Mouse (Mus musculus) adrenal gland, adult (tissue): ENCODE results near the gene Nt5c2.

Experiments used
- DNase-seq, 2 experiments: peaks; one replicate each; pipeline ENCODE4 v3.0.0; 2022 to 2023; ENCODE audit warnings: low spot score in 1 of 2; ENCODE audit not compliant: inconsistent age in 2 of 2

Nt5c2 gene

DNA sequence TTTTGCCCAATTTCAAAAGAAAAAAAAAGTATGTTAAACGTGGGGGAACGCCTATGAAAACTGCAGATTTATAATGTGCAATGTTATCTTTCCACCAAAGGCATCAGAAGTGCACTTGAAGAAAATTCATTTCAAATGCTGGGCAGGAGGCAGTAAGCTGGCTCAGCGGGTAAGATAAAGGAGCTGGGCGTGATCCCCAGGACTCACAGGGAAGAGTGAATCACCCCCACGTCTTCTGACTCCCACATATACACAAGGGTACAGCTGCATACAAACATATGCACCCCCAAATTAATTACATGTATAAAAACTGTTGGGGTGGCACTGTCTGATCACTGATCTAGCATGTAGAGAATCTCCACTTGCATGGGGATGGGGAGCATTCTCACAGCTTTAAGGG is 82.3 kb downstream of the Nt5c2 start:
- no peak for DNase-seq

- DNase-seq, result no peak
These were observed 84.9 kb downstream of the Nt5c2 start for GRCm38 (mm10) chr19:46930026-46930425.

DNA sequence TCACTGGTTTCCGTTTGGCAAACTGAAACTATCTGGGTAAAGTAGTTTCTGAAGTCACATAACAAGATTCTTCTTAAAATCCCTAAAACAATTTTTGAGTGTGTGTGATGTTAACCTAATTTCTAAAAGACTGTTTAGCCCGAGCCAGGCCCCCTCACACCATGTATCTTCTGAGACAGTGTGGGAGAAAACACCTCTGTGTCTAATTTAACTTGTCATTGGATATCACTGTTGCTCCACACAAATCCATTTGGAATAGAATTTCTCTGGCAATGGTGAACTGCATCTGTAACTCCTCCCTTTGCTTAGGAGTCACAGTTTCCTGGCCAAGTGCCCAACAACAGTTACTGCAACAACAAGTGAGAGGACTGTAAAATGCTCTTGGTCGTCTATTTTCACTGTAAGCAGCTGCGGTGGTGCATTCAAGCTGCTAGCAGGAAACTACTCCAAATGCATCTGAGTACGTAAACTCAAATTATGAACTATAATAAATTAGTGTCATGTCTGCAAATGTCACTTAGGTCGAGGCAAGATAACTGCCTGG is 85.8 kb downstream of the Nt5c2 start:
- DNase-seq, result peak; percentile 86 to 97

GRCm38 (mm10) chr19:46928136-46928535 is 86.8 kb downstream of the Nt5c2 start:
- peak in 1 of 2 experiments; percentile 74 for DNase-seq

DNA sequence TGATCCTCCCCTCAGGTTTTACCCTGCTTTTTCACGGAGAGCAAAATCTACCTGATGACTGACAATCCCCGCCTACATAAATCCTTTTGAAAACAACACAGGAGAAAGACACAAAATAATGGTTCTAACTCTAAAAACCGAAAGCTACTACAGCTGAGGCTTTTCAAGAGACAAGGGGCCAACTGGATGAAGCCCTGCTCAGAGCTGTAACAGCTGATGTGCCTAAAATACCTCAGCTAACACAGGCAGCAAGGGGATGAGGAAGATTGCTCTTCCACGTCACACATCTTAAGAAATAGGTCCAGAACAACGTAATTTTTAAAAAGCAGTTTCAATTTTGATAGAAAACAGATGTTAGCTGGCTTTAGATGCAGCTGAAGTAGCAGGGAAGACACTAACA is 88.0 kb downstream of the Nt5c2 start:
- DNase-seq, result peak in 1 of 2 experiments; percentile 66

DNA sequence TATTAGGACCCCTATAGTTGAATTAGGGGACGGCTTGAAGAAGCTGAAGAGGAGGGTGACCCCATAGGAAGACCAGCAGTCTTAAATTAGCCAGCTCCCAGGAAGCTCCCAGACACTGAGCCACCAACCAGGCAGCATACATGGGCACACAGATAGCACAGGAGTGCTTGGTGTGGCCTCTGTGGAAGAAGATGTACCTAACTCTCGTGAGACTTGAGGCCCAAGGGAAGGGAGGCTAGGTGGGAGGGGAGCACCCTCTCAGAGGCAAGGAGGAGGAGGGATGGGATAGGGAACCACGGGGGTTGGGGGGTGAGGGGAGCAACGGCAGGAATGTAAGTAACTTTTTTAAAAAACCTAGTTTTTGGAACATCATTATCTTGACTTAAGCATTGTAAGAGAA is 88.6 kb downstream of the Nt5c2 start:
- no peak for DNase-seq

- DNase-seq, result peak in 1 of 2 experiments; percentile 72
These were observed 94.4 kb downstream of the Nt5c2 start for GRCm38 (mm10) chr19:46920571-46920970.

DNA sequence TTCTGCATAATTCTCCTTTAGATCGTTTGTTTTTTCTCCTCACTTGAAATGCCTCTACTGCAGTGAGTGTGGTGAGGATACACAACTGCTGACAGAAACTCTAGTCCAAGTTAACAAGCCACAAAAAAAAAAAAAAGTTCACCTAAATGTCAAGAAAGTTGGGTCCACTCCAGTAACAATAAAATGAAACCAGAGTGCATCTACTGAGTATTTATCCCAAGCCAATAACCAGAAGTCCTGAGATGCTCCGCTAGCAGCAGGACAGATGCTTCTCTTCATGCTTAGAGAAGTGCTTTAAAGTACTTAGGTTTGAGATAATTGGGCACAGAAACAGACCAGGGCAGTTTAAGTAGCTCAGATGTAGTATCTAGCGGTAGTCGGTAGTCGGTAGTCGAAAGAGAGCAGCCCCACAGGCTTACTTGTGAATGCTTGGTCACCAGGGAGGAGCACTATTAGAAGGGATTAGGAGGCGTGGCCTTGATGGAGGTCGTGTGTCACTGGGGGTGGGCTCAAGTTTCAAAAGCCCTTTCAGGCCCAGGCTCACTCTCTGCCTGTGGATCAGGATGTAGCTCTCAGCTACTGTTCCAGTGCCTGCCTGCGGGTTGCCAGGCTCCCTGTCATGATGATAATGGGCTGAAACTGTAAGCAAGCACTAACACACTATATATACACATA is 99.4 kb downstream of the Nt5c2 start:
- peak in 1 of 2 experiments; percentile 49 for DNase-seq

DNA sequence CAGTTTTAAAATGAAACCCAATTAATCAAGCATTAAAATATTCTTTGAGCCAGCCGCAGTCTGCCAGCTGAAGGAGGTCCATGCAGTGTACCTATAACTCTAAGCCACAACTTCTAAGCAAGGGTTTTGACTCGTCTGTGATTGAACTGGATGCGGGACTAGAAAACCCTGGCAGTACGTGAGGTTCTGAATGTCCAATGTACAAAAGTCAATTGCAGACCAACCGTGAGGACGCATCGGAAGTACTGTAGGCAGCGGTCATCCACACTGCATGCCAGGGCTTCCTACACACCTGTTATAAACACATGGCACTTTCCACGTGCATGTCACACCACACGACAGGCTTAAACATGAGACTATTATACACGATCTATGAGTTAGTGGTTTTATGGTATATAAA is 101.3 kb downstream of the Nt5c2 start:
- no peak for DNase-seq

DNA sequence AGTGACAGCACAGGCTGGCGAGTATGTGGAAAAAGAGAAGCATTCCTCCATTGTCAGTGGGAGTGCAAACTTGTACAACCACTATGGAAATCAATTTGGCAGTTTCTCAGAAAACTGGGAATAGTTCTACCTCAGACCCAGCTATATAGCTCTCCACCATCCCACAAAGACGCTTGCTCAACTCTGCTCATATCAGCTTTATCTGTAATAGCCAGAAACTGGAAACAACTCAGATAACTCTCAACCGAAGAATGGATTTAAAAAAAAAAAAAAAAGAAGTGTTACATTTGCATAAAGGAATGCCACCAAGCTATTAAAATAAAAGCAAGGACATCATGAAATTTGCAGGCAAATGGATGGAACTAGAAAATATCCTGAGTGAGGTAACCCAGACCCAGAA is 103.5 kb downstream of the Nt5c2 start:
- DNase-seq, result no peak

- peak in 1 of 2 experiments; percentile 73 for DNase-seq
These were observed 106.0 kb downstream of the Nt5c2 start for GRCm38 (mm10) chr19:46908977-46909376.

DNA sequence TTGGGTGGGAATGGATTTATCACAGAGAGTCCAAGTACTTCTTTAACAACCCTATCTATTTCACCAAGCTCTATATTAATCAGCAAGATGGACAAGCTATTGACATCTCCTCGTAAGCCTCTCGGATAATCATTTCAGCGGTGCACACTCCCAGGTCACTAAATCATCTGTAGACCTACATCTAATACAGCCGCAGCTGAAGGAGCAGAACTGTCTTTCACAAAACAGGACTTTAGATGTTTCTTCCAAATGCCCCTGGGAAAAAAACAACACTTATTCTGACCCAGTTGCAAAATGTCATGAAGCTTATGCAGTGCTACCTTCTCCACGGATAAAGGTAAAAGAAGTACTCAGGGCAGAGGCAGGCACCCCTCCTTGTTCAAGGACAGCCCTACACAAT is 106.7 kb downstream of the Nt5c2 start:
- no peak for DNase-seq

GRCm38 (mm10) chr19:46905971-46906370 is 109.0 kb downstream of the Nt5c2 start:
- no peak for DNase-seq

GRCm38 (mm10) chr19:46905383-46905782 is 109.6 kb downstream of the Nt5c2 start:
- DNase-seq, result no peak

DNA sequence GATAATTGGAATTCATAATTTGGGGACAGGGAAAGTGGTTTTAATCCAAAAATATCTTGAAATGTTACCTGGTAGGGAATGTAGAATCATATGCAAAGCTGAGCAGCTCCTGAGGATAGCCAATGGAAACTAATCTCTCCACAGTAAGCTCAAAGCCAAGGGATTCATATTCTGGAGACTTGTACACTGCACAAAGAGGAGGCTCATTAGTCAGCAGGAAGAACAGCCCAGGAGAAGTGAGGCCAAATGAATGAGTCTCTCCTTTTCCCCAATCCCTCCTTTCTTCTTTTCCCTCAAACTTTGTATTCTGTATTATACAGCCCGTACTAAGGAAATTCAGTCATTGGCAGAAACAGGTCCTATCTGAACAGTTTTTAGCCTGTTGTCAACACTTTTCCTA is 110.0 kb downstream of the Nt5c2 start:
- DNase-seq, result no peak

DNA sequence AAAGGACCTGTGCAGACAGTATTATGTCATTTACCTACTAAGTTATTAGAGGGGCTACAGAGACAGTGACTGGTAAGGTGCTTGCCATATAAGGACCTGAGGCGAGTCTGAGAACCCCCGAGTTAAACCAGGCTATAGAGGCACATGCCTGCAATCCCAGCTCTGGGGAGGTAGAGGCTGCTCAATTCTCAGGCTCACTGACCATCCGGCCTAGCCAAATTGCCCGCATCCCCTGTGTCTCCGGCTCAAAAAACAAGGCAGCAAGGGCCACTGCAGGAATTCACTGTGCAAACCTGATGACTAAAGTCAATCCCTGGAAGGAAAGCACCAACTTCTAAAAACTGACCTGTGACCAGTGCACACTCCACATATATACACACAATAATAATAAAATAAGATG is 111.6 kb downstream of the Nt5c2 start:
- DNase-seq, result no peak

GRCm38 (mm10) chr19:46901323-46901722 is 113.6 kb downstream of the Nt5c2 start:
- DNase-seq, result peak; percentile 75 to 94

DNA sequence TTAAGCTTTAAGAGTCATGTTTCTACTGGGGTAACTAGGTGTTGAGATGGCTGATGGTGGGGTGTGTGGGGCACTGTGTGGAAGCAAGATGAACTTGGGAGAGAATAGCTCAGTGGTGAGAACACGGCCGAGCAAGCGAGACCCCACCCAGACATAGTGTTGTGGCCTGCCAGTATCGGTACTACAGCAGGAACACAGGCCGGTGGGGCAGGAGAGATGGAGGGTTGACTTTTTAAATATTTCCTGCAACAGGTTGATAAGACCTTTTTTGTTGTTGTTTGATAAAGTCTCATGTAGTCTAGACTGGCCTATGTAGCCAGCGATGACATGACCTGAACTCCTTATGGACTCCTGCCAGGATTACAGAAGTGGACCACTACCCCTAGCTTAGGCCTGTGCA is 114.2 kb downstream of the Nt5c2 start:
- no peak for DNase-seq

DNA sequence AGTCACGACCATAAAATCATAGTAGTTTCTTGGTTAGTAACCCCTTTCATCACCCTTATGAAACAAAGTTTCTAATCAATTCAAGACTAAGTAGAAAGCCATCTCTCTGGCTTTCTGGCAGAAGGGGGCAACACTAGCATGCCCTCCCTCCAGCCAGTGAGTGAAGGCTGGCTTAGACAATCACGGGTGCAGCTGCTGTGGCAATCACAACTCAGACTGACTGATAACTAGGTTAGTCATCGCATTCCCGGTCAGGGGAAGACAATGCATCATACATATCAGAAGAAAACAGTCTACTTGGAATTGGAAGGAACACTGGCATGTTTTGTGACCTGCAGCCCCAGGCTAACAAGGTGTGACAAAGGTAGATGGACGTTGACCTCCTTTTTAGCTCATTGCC is 115.1 kb downstream of the Nt5c2 start:
- peak; percentile 57 to 87 for DNase-seq

GRCm38 (mm10) chr19:46899306-46899705 is 115.6 kb downstream of the Nt5c2 start:
- DNase-seq, result peak; percentile 78 to 91

DNA sequence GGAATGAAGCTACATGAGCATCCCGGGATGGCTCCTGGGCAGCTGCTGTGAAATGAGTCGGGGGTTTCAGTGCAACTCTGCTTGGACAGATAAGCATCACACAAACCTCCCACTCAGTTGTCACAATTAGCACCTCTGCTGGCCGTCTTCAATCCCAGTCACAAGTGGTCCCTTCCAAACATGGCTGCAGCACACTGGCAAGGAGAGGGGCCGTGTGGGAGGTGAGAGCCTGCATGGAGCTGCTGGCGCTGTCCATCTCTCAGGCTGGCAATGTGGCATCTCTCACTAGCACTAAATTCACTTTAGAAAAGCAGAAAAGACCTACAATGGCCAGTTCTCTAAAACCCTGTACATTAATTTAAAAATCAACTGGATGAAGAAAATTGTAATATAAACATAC is 116.7 kb downstream of the Nt5c2 start:
- DNase-seq, result no peak

GRCm38 (mm10) chr19:46897135-46897534 is 117.8 kb downstream of the Nt5c2 start:
- DNase-seq, result no peak

- no peak for DNase-seq
These were observed 121.5 kb downstream of the Nt5c2 start for GRCm38 (mm10) chr19:46893484-46893883.
